Mouse (Mus musculus) myocyte (in vitro differentiated cells): ENCODE results near the gene Med21. TPM values are rescaled to one million over a fixed set of nuclear protein-coding genes. Genes with fewer than 3 reads are reported as not detected.
A peak's percentile ranks its signal among the peaks of the same experiment; 100 is the strongest.

Experiments
- H3K27me3 ChIP-seq: one replicate; pipeline ENCODE4 v1.6.1; 2011; ENCODE audit not compliant: control insufficient read depth, insufficient read depth, insufficient read length
- H3K36me3 ChIP-seq: one replicate; pipeline ENCODE4 v1.6.1; 2011; ENCODE audit not compliant: control insufficient read depth, insufficient read depth
- H3K4me2 ChIP-seq: one replicate; pipeline ENCODE4 v1.6.1; 2011; ENCODE audit warnings: low read depth, control low read depth
- H3K4me3 ChIP-seq: one replicate; pipeline ENCODE4 v1.5.1; 2011; ENCODE audit warnings: mild to moderate bottlenecking, control low read depth, moderate library complexity
- H3K79me2 ChIP-seq: one replicate; pipeline ENCODE4 v1.6.1; 2011; ENCODE audit not compliant: control insufficient read depth, insufficient read depth
- H3ac ChIP-seq: one replicate; pipeline ENCODE4 v1.6.1; 2011; ENCODE audit not compliant: control insufficient read depth, insufficient read length
- CEBPB ChIP-seq: IDR thresholded peaks from 2 replicates; pipeline ENCODE4 v1.6.1; 2011; ENCODE audit warnings: mild to moderate bottlenecking, moderate library complexity; ENCODE audit not compliant: poor library complexity, insufficient read depth, severe bottlenecking
- E2F4 ChIP-seq: IDR thresholded peaks from one replicate; pipeline ENCODE4 v1.6.1; 2011; ENCODE audit warnings: mild to moderate bottlenecking, control low read depth, moderate library complexity; ENCODE audit not compliant: insufficient read depth
- MAX ChIP-seq: IDR thresholded peaks from one replicate; pipeline ENCODE4 v1.6.1; 2011; ENCODE audit warnings: low read depth, mild to moderate bottlenecking, control low read depth
- MYOD1 ChIP-seq, 3 experiments: IDR thresholded peaks; one replicate each; pipeline ENCODE4 v1.6.1; 2011; ENCODE audit warnings: control low read depth in 2 of 3, low read depth in 2 of 3, mild to moderate bottlenecking in 2 of 3, moderate library complexity in 1 of 3; ENCODE audit not compliant: insufficient read length in 2 of 3, control insufficient read depth in 1 of 3
- MYOG ChIP-seq, 3 experiments: IDR thresholded peaks; one replicate each; pipeline ENCODE4 v1.6.1; 2011; ENCODE audit warnings: control low read depth in 2 of 3, low read depth in 2 of 3, mild to moderate bottlenecking in 2 of 3; ENCODE audit not compliant: insufficient read length in 2 of 3, control insufficient read depth in 1 of 3, insufficient read depth in 1 of 3
- POLR2A ChIP-seq: IDR thresholded peaks from one replicate; pipeline ENCODE4 v1.6.1; 2011; ENCODE audit warnings: low read depth, mild to moderate bottlenecking, control low read depth, moderate library complexity; ENCODE audit not compliant: insufficient read length
- POLR2AphosphoS2 ChIP-seq: IDR thresholded peaks from one replicate; pipeline ENCODE4 v1.6.1; 2011; ENCODE audit warnings: low read depth, control low read depth; ENCODE audit not compliant: insufficient read length
- REST ChIP-seq: IDR thresholded peaks from one replicate; pipeline ENCODE4 v1.6.1; 2011; ENCODE audit warnings: mild to moderate bottlenecking, control low read depth, moderate library complexity; ENCODE audit not compliant: insufficient read depth, insufficient read length
- SRF ChIP-seq: IDR thresholded peaks from one replicate; pipeline ENCODE4 v1.6.1; 2011; ENCODE audit warnings: low read depth; ENCODE audit not compliant: control insufficient read depth, insufficient read length
- TCF12 ChIP-seq: IDR thresholded peaks from one replicate; pipeline ENCODE4 v1.6.1; 2011; ENCODE audit warnings: mild to moderate bottlenecking, control low read depth; ENCODE audit not compliant: poor library complexity, insufficient read depth, severe bottlenecking
- TCF3 ChIP-seq: IDR thresholded peaks from one replicate; pipeline ENCODE4 v1.6.1; 2011; ENCODE audit warnings: low read depth, control low read depth; ENCODE audit not compliant: insufficient read length
- USF1 ChIP-seq: IDR thresholded peaks from one replicate; pipeline ENCODE4 v1.6.1; 2011; ENCODE audit warnings: low read depth, mild to moderate bottlenecking, control low read depth, moderate library complexity
- polyA plus RNA-seq: library from polyadenylated mRNA; unstranded; fragments of >200 nt; fragmentation: generic; extraction: Trizol; gene quantifications from one replicate; pipeline ENCODE4 v1.2.1, GENCODE M21; 2012; ENCODE audit warnings: missing spikeins

The Med21 gene
- polyA plus RNA-seq, 1 experiment: 53.5 TPM

GRCm38 (mm10) chr6:146673696-146674095 is 31.3 kb downstream of the Med21 start:
- Histone ChIP-seq H3K36me3 (no peaks in the 10 kb centered on the region), H3K4me3 (no peak overlapping the region), H3K27me3 (no peaks in the 10 kb centered on the region), H3K4me2 (no peak overlapping the region), H3ac (no peak overlapping the region), H3K79me2 (no peaks in the 10 kb centered on the region)
- TF ChIP-seq MAX: no peak
- no peak for TF ChIP-seq POLR2A
- TF ChIP-seq USF1: no peak

GRCm38 (mm10) chr6:146674420-146674819 is 32.1 kb downstream of the Med21 start:
- Histone ChIP-seq H3K4me3 (no peak overlapping the region), H3K36me3 (no peaks in the 10 kb centered on the region), H3K27me3 (no peaks in the 10 kb centered on the region), H3K4me2 (peak overlapping the region; percentile 85), H3K79me2 (no peaks in the 10 kb centered on the region), H3ac (no peak overlapping the region)
- no peak for TF ChIP-seq MYOD1 (IDR thresholded peaks at IDR 0.05; ENCODE audit: control insufficient read depth in 1 of 3, insufficient read length in 2 of 3, low read depth in 2 of 3)
- no peak for TF ChIP-seq CEBPB
- no peak for TF ChIP-seq USF1
- no peak for TF ChIP-seq TCF3
- no peak for TF ChIP-seq POLR2AphosphoS2
- no peak for TF ChIP-seq TCF12
- no peak for TF ChIP-seq E2F4
- TF ChIP-seq REST: no peak

GRCm38 (mm10) chr6:146674881-146675536 is 32.7 kb downstream of the Med21 start:
- Histone ChIP-seq H3K79me2 (no peaks in the 10 kb centered on the region), H3K4me3 (no peak overlapping the region), H3K4me2 (peak overlapping the region; percentile 85), H3ac (no peak overlapping the region), H3K36me3 (no peaks in the 10 kb centered on the region), H3K27me3 (no peaks in the 10 kb centered on the region)
- TF ChIP-seq CEBPB: peak; percentile 89
- TF ChIP-seq REST: no peak
- TF ChIP-seq TCF3: no peak
- TF ChIP-seq POLR2AphosphoS2: no peak
- TF ChIP-seq TCF12: no peak
- no peak for TF ChIP-seq MYOD1 (IDR thresholded peaks at IDR 0.05; ENCODE audit: control insufficient read depth in 1 of 3, insufficient read length in 2 of 3, low read depth in 2 of 3)
- peak; percentile 88 for TF ChIP-seq SRF
- TF ChIP-seq USF1: no peak
- TF ChIP-seq MYOG (IDR thresholded peaks at IDR 0.05; ENCODE audit: control insufficient read depth in 1 of 3, insufficient read depth in 1 of 3, insufficient read length in 2 of 3, low read depth in 2 of 3): no peak
- TF ChIP-seq MAX: no peak
- no peak for TF ChIP-seq E2F4
- no peak for TF ChIP-seq POLR2A

GRCm38 (mm10) chr6:146676904-146677303 is 34.6 kb downstream of the Med21 start:
- no peaks in the 10 kb centered on the region for H3K79me2 ChIP-seq
- no peak overlapping the region for H3K4me2 ChIP-seq
- no peak overlapping the region for H3K4me3 ChIP-seq
- H3K27me3 ChIP-seq: no peaks in the 10 kb centered on the region
- H3K36me3 ChIP-seq: no peaks in the 10 kb centered on the region
- no peak for TF ChIP-seq TCF12
- TF ChIP-seq E2F4: no peak
- TF ChIP-seq REST: no peak
- no peak for TF ChIP-seq CEBPB
- TF ChIP-seq SRF: no peak
- no peak for TF ChIP-seq MYOD1 (IDR thresholded peaks at IDR 0.05; ENCODE audit: control insufficient read depth in 1 of 3, insufficient read length in 2 of 3, low read depth in 2 of 3)
- TF ChIP-seq MYOG (IDR thresholded peaks at IDR 0.05; ENCODE audit: control insufficient read depth in 1 of 3, insufficient read depth in 1 of 3, insufficient read length in 2 of 3, low read depth in 2 of 3): no peak
- no peak for TF ChIP-seq USF1
- TF ChIP-seq POLR2AphosphoS2: no peak
- TF ChIP-seq TCF3: no peak
- TF ChIP-seq MAX: no peak
- no peak for TF ChIP-seq POLR2A
- H3ac ChIP-seq: no peak overlapping the region

- no peak for TF ChIP-seq USF1
- Histone ChIP-seq H3K27me3 (no peaks in the 10 kb centered on the region), H3K4me2 (no peak overlapping the region)
Measured at GRCm38 (mm10) chr6:146678136-146679070, 36.1 kb downstream of the Med21 start.

More at GRCm38 (mm10) chr6:146678136-146679070, 36.1 kb downstream of the Med21 start:
- H3K36me3 ChIP-seq: no peaks in the 10 kb centered on the region
- H3K79me2 ChIP-seq: no peaks in the 10 kb centered on the region
- H3ac ChIP-seq: no peak overlapping the region
- H3K4me3 ChIP-seq: no peak overlapping the region
